Mouse (Mus musculus) erythroblast, embryonic 14.5 days (primary cell): ENCODE data around the gene Pdzph1. TPM values are rescaled to one million over a fixed set of nuclear protein-coding genes. Genes with fewer than 3 reads are reported as not detected.
A peak's percentile ranks its signal among the peaks of the same experiment; 100 is the strongest.

Source experiments
- H3K27me3 ChIP-seq: 2 replicates; pipeline ENCODE4 v1.6.1; 2012; ENCODE audit warnings: inconsistent platforms; ENCODE audit not compliant: control insufficient read depth
- H3K36me3 ChIP-seq: 2 replicates; pipeline ENCODE4 v1.6.1; 2012; ENCODE audit warnings: mild to moderate bottlenecking, inconsistent platforms; ENCODE audit not compliant: control insufficient read depth
- H3K4me1 ChIP-seq: 2 replicates; pipeline ENCODE4 v1.6.1; 2012; ENCODE audit warnings: inconsistent platforms; ENCODE audit not compliant: control insufficient read depth
- H3K4me3 ChIP-seq: replicated peaks from 2 replicates; pipeline ENCODE3; 2012; ENCODE audit warnings: moderate library complexity, mild to moderate bottlenecking, inconsistent platforms
- H3K9me3 ChIP-seq: 2 replicates; pipeline ENCODE4 v1.6.1; 2012; ENCODE audit warnings: low read length, inconsistent platforms, mixed read lengths; ENCODE audit not compliant: control insufficient read depth
- GATA1 ChIP-seq: IDR thresholded peaks from 2 replicates; pipeline ENCODE4 v1.6.1; 2012; ENCODE audit warnings: low read length, inconsistent platforms, mixed read lengths
- TAL1 ChIP-seq: IDR thresholded peaks from 3 replicates; pipeline ENCODE4 v1.6.1; 2012; ENCODE audit warnings: low read length, inconsistent platforms, mixed read lengths
- polyA plus RNA-seq: library from polyadenylated mRNA; stranded (reverse); fragments of >175 nt; gene quantifications from 2 replicates; pipeline ENCODE4 v1.2.3, GENCODE M21; 2012

Gene Pdzph1
- polyA plus RNA-seq, 1 experiment, result not detected

DNA sequence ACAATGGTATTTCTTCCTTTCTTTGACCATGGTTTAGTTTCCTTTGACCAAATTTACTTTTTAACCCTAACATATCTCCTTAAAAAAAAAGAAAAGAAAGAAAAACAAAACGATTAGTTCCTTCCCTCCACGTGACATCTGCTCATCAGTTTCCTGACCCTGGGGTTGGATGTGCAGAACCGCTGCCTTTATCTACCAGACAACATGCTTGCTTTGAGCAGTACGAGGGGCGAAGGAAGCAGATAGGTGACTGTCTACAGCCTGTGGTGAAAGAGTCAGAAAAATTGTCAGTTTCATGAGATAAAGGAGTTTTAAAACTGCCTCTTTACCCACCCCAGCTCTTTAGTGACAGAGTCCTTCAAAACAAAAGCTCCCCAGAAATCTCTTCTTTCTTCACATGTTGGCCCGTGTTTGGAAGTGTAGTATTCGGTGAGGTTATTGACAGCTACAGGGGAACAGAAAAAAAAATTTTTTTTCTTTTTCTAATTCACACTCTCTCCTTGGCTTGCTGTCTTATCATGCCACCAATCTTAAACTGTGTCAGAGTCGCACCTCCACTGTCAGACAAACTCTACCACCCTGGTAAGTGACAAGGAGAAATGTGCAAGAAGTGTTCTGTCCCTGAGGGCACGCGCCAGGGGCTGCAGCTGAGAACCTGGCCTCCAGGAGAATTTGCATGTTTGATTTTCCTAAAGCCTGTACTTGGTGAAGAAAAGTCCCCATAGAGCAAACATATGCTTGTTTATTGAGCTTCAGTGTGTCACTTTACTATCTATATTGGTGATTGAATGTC is 66.2 kb downstream of the Pdzph1 start:
- no peaks in the 10 kb centered on the region for H3K9me3 ChIP-seq
- TF ChIP-seq GATA1, result no peak
- no peak; the same call in 2 of the 3 replicates for TF ChIP-seq TAL1
- no peaks in the 10 kb centered on the region for H3K36me3 ChIP-seq
- peaks cover 36% of the 10 kb centered on the region for H3K4me1 ChIP-seq
- H3K4me3 ChIP-seq, result peak overlapping the region; percentile 26
- H3K27me3 ChIP-seq, result no peaks in the 10 kb centered on the region

DNA sequence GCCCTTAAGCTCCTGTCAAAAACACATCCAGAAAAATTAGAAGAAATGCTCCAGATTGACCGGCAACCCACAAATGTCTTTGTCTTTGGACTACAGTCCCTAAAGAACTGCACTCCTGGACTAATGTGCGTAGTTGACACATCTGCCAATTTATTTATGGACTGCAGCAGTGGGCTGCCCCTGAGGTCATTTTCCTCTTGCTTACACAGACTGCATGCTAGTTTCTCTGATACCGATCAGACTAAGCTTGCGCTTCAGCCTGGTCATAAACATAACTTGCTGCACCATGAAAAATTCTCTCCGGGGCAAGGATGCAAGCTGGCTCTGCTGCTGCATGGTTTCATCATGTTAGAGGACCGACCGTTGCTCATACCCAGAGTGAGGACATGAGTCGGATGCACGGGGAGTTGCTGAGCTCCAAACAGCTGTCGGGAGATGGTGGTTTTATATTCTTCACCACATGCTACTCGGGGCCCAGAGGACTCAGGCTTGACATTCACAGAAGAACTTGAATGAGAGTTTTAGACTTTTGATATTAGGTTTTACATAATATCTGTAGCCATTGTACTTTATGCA is 67.2 kb downstream of the Pdzph1 start:
- H3K9me3 ChIP-seq, result no peaks in the 10 kb centered on the region
- H3K4me1 ChIP-seq, result peaks cover 38% of the 10 kb centered on the region
- no peaks in the 10 kb centered on the region for H3K36me3 ChIP-seq
- no peaks in the 10 kb centered on the region for H3K27me3 ChIP-seq
- H3K4me3 ChIP-seq, result peak overlapping the region; percentile 32
- TF ChIP-seq GATA1, result no peak
- no peak for TF ChIP-seq TAL1

GRCm38 (mm10) chr17:58923316-58923866 is 67.8 kb downstream of the Pdzph1 start:
- no peaks in the 10 kb centered on the region for H3K27me3 ChIP-seq
- H3K4me1 ChIP-seq, result peaks cover 38% of the 10 kb centered on the region
- TF ChIP-seq TAL1 (no peak), GATA1 (no peak)
- H3K9me3 ChIP-seq, result no peaks in the 10 kb centered on the region
- no peak overlapping the region for H3K4me3 ChIP-seq
- H3K36me3 ChIP-seq, result no peaks in the 10 kb centered on the region

GRCm38 (mm10) chr17:58922821-58923220 is 68.4 kb downstream of the Pdzph1 start:
- Histone ChIP-seq H3K36me3 (no peaks in the 10 kb centered on the region), H3K27me3 (no peaks in the 10 kb centered on the region), H3K9me3 (no peaks in the 10 kb centered on the region), H3K4me1 (peaks cover 38% of the 10 kb centered on the region), H3K4me3 (no peak overlapping the region)
- TF ChIP-seq GATA1 (no peak), TAL1 (no peak)

- H3K27me3 ChIP-seq, result no peaks in the 10 kb centered on the region
- no peak for TF ChIP-seq TAL1
- TF ChIP-seq GATA1, result no peak
- H3K4me3 ChIP-seq, result no peak overlapping the region
- H3K4me1 ChIP-seq, result peaks cover 26% of the 10 kb centered on the region
- no peaks in the 10 kb centered on the region for H3K36me3 ChIP-seq
- H3K9me3 ChIP-seq, result no peaks in the 10 kb centered on the region
These were observed 71.2 kb downstream of the Pdzph1 start for GRCm38 (mm10) chr17:58919927-58920326.

GRCm38 (mm10) chr17:58919061-58919460 is 72.1 kb downstream of the Pdzph1 start:
- Histone ChIP-seq H3K36me3 (no peaks in the 10 kb centered on the region), H3K9me3 (no peaks in the 10 kb centered on the region), H3K4me1 (peaks cover 18% of the 10 kb centered on the region), H3K4me3 (no peak overlapping the region), H3K27me3 (no peaks in the 10 kb centered on the region)
- TF ChIP-seq TAL1 (no peak), GATA1 (no peak)

GRCm38 (mm10) chr17:58918539-58918938 is 72.6 kb downstream of the Pdzph1 start:
- TF ChIP-seq TAL1, result no peak
- Histone ChIP-seq H3K9me3 (no peaks in the 10 kb centered on the region), H3K36me3 (no peaks in the 10 kb centered on the region), H3K4me1 (peaks cover 13% of the 10 kb centered on the region), H3K27me3 (no peaks in the 10 kb centered on the region), H3K4me3 (no peak overlapping the region)

GRCm38 (mm10) chr17:58911564-58911963 is 79.6 kb downstream of the Pdzph1 start:
- Histone ChIP-seq H3K9me3 (no peaks in the 10 kb centered on the region), H3K4me1 (no peaks in the 10 kb centered on the region), H3K36me3 (no peaks in the 10 kb centered on the region), H3K27me3 (no peaks in the 10 kb centered on the region), H3K4me3 (no peak overlapping the region)
- TF ChIP-seq TAL1 (no peak), GATA1 (no peak)

DNA sequence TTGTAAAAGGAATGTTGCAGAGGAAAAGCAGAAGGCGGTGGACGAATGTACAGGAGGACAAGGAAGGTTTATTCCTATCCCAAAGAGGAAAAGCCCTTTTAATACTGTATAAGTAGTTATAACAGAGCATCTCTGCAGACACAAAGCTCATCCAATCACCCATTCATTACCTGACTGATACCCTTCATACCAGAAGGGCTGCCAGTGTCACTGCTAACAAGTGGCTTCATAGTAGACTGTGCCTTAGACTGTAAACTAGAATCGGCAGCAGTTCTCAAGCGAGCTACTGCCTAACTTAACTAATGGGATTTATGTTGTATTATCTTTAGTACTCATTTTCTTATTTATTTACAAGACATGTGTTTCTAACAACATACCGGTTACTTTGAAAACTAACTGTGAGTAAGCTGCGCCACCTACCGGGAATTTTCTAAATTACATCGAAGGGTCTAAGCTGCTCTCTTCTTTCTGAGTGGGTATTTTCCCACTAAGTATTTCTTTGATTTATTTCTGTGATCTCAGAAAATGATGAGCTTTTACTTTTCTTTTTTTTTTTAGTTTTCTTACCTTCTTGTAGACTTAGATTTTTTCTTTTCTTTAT is 82.0 kb downstream of the Pdzph1 start:
- no peak for TF ChIP-seq TAL1
- no peak for TF ChIP-seq GATA1
- H3K27me3 ChIP-seq, result no peaks in the 10 kb centered on the region
- H3K4me3 ChIP-seq, result no peak overlapping the region
- no peaks in the 10 kb centered on the region for H3K4me1 ChIP-seq
- no peaks in the 10 kb centered on the region for H3K9me3 ChIP-seq
- H3K36me3 ChIP-seq, result no peaks in the 10 kb centered on the region
